Mouse (Mus musculus): Measurements from ENCODE around the gene Hdgf. TPM values are rescaled to one million over a fixed set of nuclear protein-coding genes. Genes with fewer than 3 reads are reported as not detected.
A peak's percentile ranks its signal among the peaks of the same experiment; 100 is the strongest.

Gene Hdgf
- total RNA-seq, 2 experiments from 2014 or later = 106 to 112 TPM

GRCm38 (mm10) chr3:87942471-87942870 lies 36.4 kb downstream of the Hdgf start:
- intact Hi-C loops (cut with DNase I) = loop anchor here (2.0 kb wide), 1 partner anchor 58 kb away; the partner anchor contains the start of gene Bcan
- no peak for DNase-seq

GRCm38 (mm10) chr3:87943586-87943985 lies 37.5 kb downstream of the Hdgf start:
- intact Hi-C loops (cut with DNase I) = loop anchor here (2.0 kb wide), 1 partner anchor 57 kb away; the partner anchor contains the start of gene Bcan
- DNase-seq = no peak

- intact Hi-C loops (cut with DNase I) = no loop called here
- DNase-seq = peak; percentile 46 to 49
These were observed 38.9 kb downstream of the Hdgf start for GRCm38 (mm10) chr3:87944838-87945600.

- intact Hi-C loops (cut with DNase I) = no loop called here
- DNase-seq = no peak
These were observed 39.8 kb downstream of the Hdgf start for GRCm38 (mm10) chr3:87945781-87946540.

- intact Hi-C loops (cut with DNase I) = no loop called here
- no peak for DNase-seq
These were observed 40.4 kb downstream of the Hdgf start for GRCm38 (mm10) chr3:87946541-87946860.

GRCm38 (mm10) chr3:87947056-87947810 lies 41.1 kb downstream of the Hdgf start:
- DNase-seq = no peak
- intact Hi-C loops (cut with DNase I) = no loop called here

- intact Hi-C loops (cut with DNase I) = no loop called here
- DNase-seq = no peak
These were observed 41.7 kb downstream of the Hdgf start for GRCm38 (mm10) chr3:87947811-87948199.

GRCm38 (mm10) chr3:87948378-87949265 lies 42.5 kb downstream of the Hdgf start, which contains the start of gene Crabp2:
Gene Crabp2, plus strand, starts transcription at chr3:87948666.
- intact Hi-C loops (cut with DNase I) = no loop called here
- DNase-seq = no peak

GRCm38 (mm10) chr3:87949266-87949954 lies 43.3 kb downstream of the Hdgf start:
- intact Hi-C loops (cut with DNase I) = no loop called here
- no peak for DNase-seq

GRCm38 (mm10) chr3:87949955-87950515 lies 43.9 kb downstream of the Hdgf start:
- intact Hi-C loops (cut with DNase I) = no loop called here
- DNase-seq = no peak

- DNase-seq = no peak
- intact Hi-C loops (cut with DNase I) = no loop called here
These were observed 45.8 kb downstream of the Hdgf start for GRCm38 (mm10) chr3:87951946-87952345.

- intact Hi-C loops (cut with DNase I) = no loop called here
- DNase-seq = no peak
These were observed 46.3 kb downstream of the Hdgf start for GRCm38 (mm10) chr3:87952440-87952839.

- intact Hi-C loops (cut with DNase I) = no loop called here
These were observed 51.9 kb downstream of the Hdgf start for GRCm38 (mm10) chr3:87958056-87958455.

GRCm38 (mm10) chr3:87958476-87958875 lies 52.4 kb downstream of the Hdgf start:
- intact Hi-C loops (cut with DNase I) = no loop called here
- DNase-seq = no peak

More at GRCm38 (mm10) chr3:87958056-87958455, 51.9 kb downstream of the Hdgf start:
- no peak for DNase-seq

- no peak for DNase-seq
- intact Hi-C loops (cut with DNase I) = no loop called here
These were observed 52.8 kb downstream of the Hdgf start for GRCm38 (mm10) chr3:87958967-87959366.

GRCm38 (mm10) chr3:87959371-87959770 lies 53.2 kb downstream of the Hdgf start:
- intact Hi-C loops (cut with DNase I) = no loop called here
- DNase-seq = no peak

- DNase-seq = no peak
- intact Hi-C loops (cut with DNase I) = loop anchor here (5.0 kb wide), 1 partner anchor 37 kb away; no protein-coding TSS in a partner anchor
These were observed 54.1 kb downstream of the Hdgf start for GRCm38 (mm10) chr3:87960191-87960585.

GRCm38 (mm10) chr3:87960586-87961191 lies 54.6 kb downstream of the Hdgf start:
- intact Hi-C loops (cut with DNase I) = loop anchor here (1.0 to 5.0 kb wide), 2 partner anchors 25 to 37 kb away; no protein-coding TSS in a partner anchor
- peak; percentile 93 for DNase-seq
